Mouse (Mus musculus): Measurements from ENCODE around the gene Acyp2. TPM values are rescaled to one million over a fixed set of nuclear protein-coding genes. Genes with fewer than 3 reads are reported as not detected.

The Acyp2 gene
- polyA plus RNA-seq, 1 experiment from 2014 or later = 39.3 TPM

GRCm38 (mm10) chr11:30578931-30579330 is 70.5 kb downstream of the Acyp2 start:
- Histone ChIP-seq H3K9me3 (ENCODE audit: control insufficient read depth, low read length) (peaks cover 7% of the 10 kb centered on the region; the same call in 1 of the 2 replicates), H3K36me3 (ENCODE audit: control insufficient read depth, insufficient read depth, low read length) (no peaks in the 10 kb centered on the region), H3K4me3 (ENCODE audit: control insufficient read depth in 1 of 2, insufficient read depth in 1 of 2, low read depth in 1 of 2, low read length in 2 of 2) (no peak overlapping the region), H3K9ac (ENCODE audit: low read length) (no peak overlapping the region), H3K27ac (replicated peaks in 1 of 2; ENCODE audit: control insufficient read depth in 1 of 2, insufficient read depth in 1 of 2, low read depth in 2 of 2, low read length in 2 of 2) (no peak overlapping the region), H3K27me3 (ENCODE audit: control insufficient read depth, insufficient read depth, low read length) (no peaks in the 10 kb centered on the region), H3K4me1 (ENCODE audit: control insufficient read depth in 2 of 2, insufficient read depth in 2 of 2, low read length in 2 of 2) (no peaks in the 10 kb centered on the region), H3K4me2 (ENCODE audit: low read length) (no peak overlapping the region)
- no peak for ATAC-seq (ENCODE audit: insufficient number of reproducible peaks, insufficient read depth, low FRiP score, low read depth)
- 87% methylated on average over 2 of the region's 2 CpGs for WGBS

DNA sequence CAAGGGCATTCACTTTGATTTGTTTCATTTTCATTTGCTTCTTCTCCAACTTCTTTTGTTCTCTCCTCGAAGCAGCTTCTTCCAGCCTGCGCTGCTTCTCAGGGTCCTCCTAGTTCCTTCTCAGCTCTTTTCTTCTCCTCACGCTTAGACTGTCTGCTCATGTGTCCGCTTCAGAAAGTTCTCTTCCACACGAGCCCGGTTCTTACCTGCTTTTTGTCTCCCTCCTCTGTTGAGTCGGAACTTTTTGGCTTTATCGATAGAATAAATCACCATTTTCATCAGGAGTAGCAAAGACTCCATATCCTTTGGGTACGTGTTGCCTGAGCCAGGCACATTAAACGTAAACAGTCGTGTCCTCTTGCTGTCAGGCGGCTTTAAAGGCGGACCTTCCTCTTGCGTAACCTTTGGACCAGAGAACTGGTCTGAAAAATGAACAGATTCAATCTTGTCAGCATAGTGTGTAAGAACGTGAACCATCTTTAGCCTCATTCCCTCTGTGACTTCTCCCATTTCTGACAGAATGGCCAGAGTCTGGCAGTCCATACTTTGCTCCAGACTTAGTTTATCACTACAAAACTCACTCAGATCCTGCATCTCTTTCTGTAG is 76.5 kb downstream of the Acyp2 start:
- Histone ChIP-seq H3K36me3 (ENCODE audit: control insufficient read depth, insufficient read depth, low read length) (no peaks in the 10 kb centered on the region), H3K4me3 (ENCODE audit: control insufficient read depth in 1 of 2, insufficient read depth in 1 of 2, low read depth in 1 of 2, low read length in 2 of 2) (no peak overlapping the region), H3K27me3 (ENCODE audit: control insufficient read depth, insufficient read depth, low read length) (no peaks in the 10 kb centered on the region), H3K27ac (replicated peaks in 1 of 2; ENCODE audit: control insufficient read depth in 1 of 2, insufficient read depth in 1 of 2, low read depth in 2 of 2, low read length in 2 of 2) (no peak overlapping the region), H3K9me3 (ENCODE audit: control insufficient read depth, low read length) (no peaks in the 10 kb centered on the region), H3K4me2 (ENCODE audit: low read length) (no peak overlapping the region), H3K4me1 (ENCODE audit: control insufficient read depth in 2 of 2, insufficient read depth in 2 of 2, low read length in 2 of 2) (no peaks in the 10 kb centered on the region), H3K9ac (ENCODE audit: low read length) (no peak overlapping the region)
- ATAC-seq (ENCODE audit: insufficient number of reproducible peaks, insufficient read depth, low FRiP score, low read depth) = no peak
- WGBS = 85% methylated on average over 15 of the region's 15 CpGs

GRCm38 (mm10) chr11:30570568-30570967 is 78.8 kb downstream of the Acyp2 start:
- 82% methylated on average over 3 of the region's 3 CpGs for WGBS
- no peak overlapping the region for H3K4me3 ChIP-seq (ENCODE audit: control insufficient read depth in 1 of 2, insufficient read depth in 1 of 2, low read depth in 1 of 2, low read length in 2 of 2)
- no peaks in the 10 kb centered on the region for H3K9me3 ChIP-seq (ENCODE audit: control insufficient read depth, low read length)
- no peak overlapping the region for H3K27ac ChIP-seq (replicated peaks in 1 of 2; ENCODE audit: control insufficient read depth in 1 of 2, insufficient read depth in 1 of 2, low read depth in 2 of 2, low read length in 2 of 2)
- H3K4me1 ChIP-seq (ENCODE audit: control insufficient read depth in 2 of 2, insufficient read depth in 2 of 2, low read length in 2 of 2) = no peaks in the 10 kb centered on the region
- no peak for ATAC-seq (ENCODE audit: insufficient number of reproducible peaks, insufficient read depth, low FRiP score, low read depth)
- no peaks in the 10 kb centered on the region for H3K36me3 ChIP-seq (ENCODE audit: control insufficient read depth, insufficient read depth, low read length)
- H3K9ac ChIP-seq (ENCODE audit: low read length) = no peak overlapping the region
- H3K4me2 ChIP-seq (ENCODE audit: low read length) = no peak overlapping the region
- no peaks in the 10 kb centered on the region for H3K27me3 ChIP-seq (ENCODE audit: control insufficient read depth, insufficient read depth, low read length)

- Histone ChIP-seq H3K4me3 (ENCODE audit: control insufficient read depth in 1 of 2, insufficient read depth in 1 of 2, low read depth in 1 of 2, low read length in 2 of 2) (no peak overlapping the region), H3K4me1 (ENCODE audit: control insufficient read depth in 2 of 2, insufficient read depth in 2 of 2, low read length in 2 of 2) (no peaks in the 10 kb centered on the region), H3K36me3 (ENCODE audit: control insufficient read depth, insufficient read depth, low read length) (no peaks in the 10 kb centered on the region), H3K9me3 (ENCODE audit: control insufficient read depth, low read length) (no peaks in the 10 kb centered on the region), H3K9ac (ENCODE audit: low read length) (no peak overlapping the region), H3K4me2 (ENCODE audit: low read length) (no peak overlapping the region), H3K27me3 (ENCODE audit: control insufficient read depth, insufficient read depth, low read length) (no peaks in the 10 kb centered on the region), H3K27ac (replicated peaks in 1 of 2; ENCODE audit: control insufficient read depth in 1 of 2, insufficient read depth in 1 of 2, low read depth in 2 of 2, low read length in 2 of 2) (no peak overlapping the region)
- no peak for ATAC-seq (ENCODE audit: insufficient number of reproducible peaks, insufficient read depth, low FRiP score, low read depth)
- 93% methylated on average over 1 of the region's 1 CpGs for WGBS
Observed at GRCm38 (mm10) chr11:30560215-30560614, 89.2 kb downstream of the Acyp2 start.

GRCm38 (mm10) chr11:30553408-30553807 is 96.0 kb downstream of the Acyp2 start:
- H3K4me3 ChIP-seq (ENCODE audit: control insufficient read depth in 1 of 2, insufficient read depth in 1 of 2, low read depth in 1 of 2, low read length in 2 of 2) = no peak overlapping the region

GRCm38 (mm10) chr11:30517133-30517532 is 132.3 kb downstream of the Acyp2 start:
- Histone ChIP-seq H3K9me3 (ENCODE audit: control insufficient read depth, low read length) (no peaks in the 10 kb centered on the region), H3K4me1 (ENCODE audit: control insufficient read depth in 2 of 2, insufficient read depth in 2 of 2, low read length in 2 of 2) (0 out of 4 replicates have a peak, but pooled peaks cover 0 to 2% of the 10 kb centered on the region in 2 experiments), H3K27ac (replicated peaks in 1 of 2; ENCODE audit: control insufficient read depth in 1 of 2, insufficient read depth in 1 of 2, low read depth in 2 of 2, low read length in 2 of 2) (no peak overlapping the region), H3K9ac (ENCODE audit: low read length) (no peak overlapping the region), H3K4me3 (ENCODE audit: control insufficient read depth in 1 of 2, insufficient read depth in 1 of 2, low read depth in 1 of 2, low read length in 2 of 2) (no peak overlapping the region), H3K27me3 (ENCODE audit: control insufficient read depth, insufficient read depth, low read length) (no peaks in the 10 kb centered on the region), H3K4me2 (ENCODE audit: low read length) (no peak overlapping the region), H3K36me3 (ENCODE audit: control insufficient read depth, insufficient read depth, low read length) (no peaks in the 10 kb centered on the region)
- no peak for ATAC-seq (ENCODE audit: insufficient number of reproducible peaks, insufficient read depth, low FRiP score, low read depth)
- WGBS = 68% methylated on average over 2 of the region's 2 CpGs

More at GRCm38 (mm10) chr11:30553408-30553807, 96.0 kb downstream of the Acyp2 start:
- ATAC-seq (ENCODE audit: insufficient number of reproducible peaks, insufficient read depth, low FRiP score, low read depth) = no peak
- Histone ChIP-seq H3K27ac (replicated peaks in 1 of 2; ENCODE audit: control insufficient read depth in 1 of 2, insufficient read depth in 1 of 2, low read depth in 2 of 2, low read length in 2 of 2) (no peak overlapping the region), H3K9me3 (ENCODE audit: control insufficient read depth, low read length) (no peaks in the 10 kb centered on the region), H3K36me3 (ENCODE audit: control insufficient read depth, insufficient read depth, low read length) (no peaks in the 10 kb centered on the region), H3K4me2 (ENCODE audit: low read length) (no peak overlapping the region), H3K9ac (ENCODE audit: low read length) (no peak overlapping the region), H3K4me1 (ENCODE audit: control insufficient read depth in 2 of 2, insufficient read depth in 2 of 2, low read length in 2 of 2) (peaks cover 0 to 4% of the 10 kb centered on the region in 2 experiments; a peak in 1 of 4 replicates), H3K27me3 (ENCODE audit: control insufficient read depth, insufficient read depth, low read length) (no peaks in the 10 kb centered on the region)
- 92% methylated on average over 1 of the region's 1 CpGs for WGBS

DNA sequence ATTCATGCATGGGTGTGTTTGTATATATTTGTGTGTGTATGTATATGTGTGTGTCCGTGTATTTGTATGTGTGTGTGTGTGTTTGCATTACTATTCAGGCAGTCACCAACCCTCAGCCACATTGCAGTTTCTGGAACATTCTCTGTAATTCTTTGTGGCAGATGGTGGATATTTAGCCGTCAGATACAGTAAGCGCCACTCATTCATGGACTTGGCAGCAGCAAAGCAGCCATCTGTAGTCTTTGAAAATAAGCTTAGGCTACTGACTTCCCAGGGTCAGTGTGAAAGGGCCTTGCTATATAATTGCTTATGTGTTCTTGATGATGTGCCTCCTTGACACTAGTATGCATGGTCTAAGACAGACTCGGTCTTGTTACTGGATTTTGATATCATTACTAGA is 141.2 kb downstream of the Acyp2 start:
- H3K9ac ChIP-seq (ENCODE audit: low read length) = no peak overlapping the region
- 92% methylated on average over 4 of the region's 4 CpGs for WGBS
- no peak overlapping the region for H3K4me3 ChIP-seq (ENCODE audit: control insufficient read depth in 1 of 2, insufficient read depth in 1 of 2, low read depth in 1 of 2, low read length in 2 of 2)
- no peaks in the 10 kb centered on the region for H3K9me3 ChIP-seq (ENCODE audit: control insufficient read depth, low read length)
- no peak overlapping the region for H3K4me2 ChIP-seq (ENCODE audit: low read length)
- H3K4me1 ChIP-seq (ENCODE audit: control insufficient read depth in 2 of 2, insufficient read depth in 2 of 2, low read length in 2 of 2) = no peaks in the 10 kb centered on the region
- no peak for ATAC-seq (ENCODE audit: insufficient number of reproducible peaks, insufficient read depth, low FRiP score, low read depth)
- H3K36me3 ChIP-seq (ENCODE audit: control insufficient read depth, insufficient read depth, low read length) = no peaks in the 10 kb centered on the region
- no peaks in the 10 kb centered on the region for H3K27me3 ChIP-seq (ENCODE audit: control insufficient read depth, insufficient read depth, low read length)
- H3K27ac ChIP-seq (replicated peaks in 1 of 2; ENCODE audit: control insufficient read depth in 1 of 2, insufficient read depth in 1 of 2, low read depth in 2 of 2, low read length in 2 of 2) = no peak overlapping the region
